ENCODE assay signal across 8 mouse cellular contexts in genomic region chr19:55253570-55254441, GRCm38 (mm10). TPM values are rescaled to one million over a fixed set of nuclear protein-coding genes. Genes with fewer than 3 reads are reported as not detected.
DNase-seq lines count a peak whose midpoint lies in the region; ATAC-seq and TF ChIP-seq lines count a peak whose summit lies in the region.

No protein-coding gene starts in this region.

- H3K27me3 ChIP-seq in embryonic facial prominence, embryonic 14.5 days (replicated peaks; ENCODE audit: control insufficient read depth, insufficient read depth, low read length) = no peaks in the 10 kb centered on the region
- H3K27me3 ChIP-seq in heart, embryonic 10.5 days (ENCODE audit: insufficient read depth, poor library complexity, severe bottlenecking) = no peaks in the 10 kb centered on the region
- no peaks in the 10 kb centered on the region for H3K27me3 ChIP-seq in kidney, embryonic 14.5 days (ENCODE audit: control insufficient read depth, insufficient read depth, low read length)
- H3K27me3 ChIP-seq in liver, adult 2 months (ENCODE audit: control insufficient read depth, insufficient read depth, low read length) = no peaks in the 10 kb centered on the region

- H3K36me3 ChIP-seq in embryonic facial prominence, embryonic 14.5 days (ENCODE audit: control insufficient read depth, insufficient read depth, low read length) = no peaks in the 10 kb centered on the region
- no peaks in the 10 kb centered on the region for H3K36me3 ChIP-seq in heart, embryonic 10.5 days
- no peaks in the 10 kb centered on the region for H3K36me3 ChIP-seq in kidney, embryonic 14.5 days (ENCODE audit: control insufficient read depth, insufficient read depth, low read length)
- H3K36me3 ChIP-seq in liver, adult 2 months (ENCODE audit: control insufficient read depth, insufficient read depth, low read length) = no peaks in the 10 kb centered on the region

- H3K27ac ChIP-seq in embryonic facial prominence, embryonic 14.5 days (replicated peaks; ENCODE audit: low read depth, low read length) = peak overlapping the region; percentile 67
- H3K27ac ChIP-seq in heart, embryonic 10.5 days = peak overlapping the region; percentile 94
- H3K27ac ChIP-seq in kidney, embryonic 14.5 days (ENCODE audit: low read depth, low read length) = peak overlapping the region; percentile 68
- H3K27ac ChIP-seq in liver, adult 2 months (replicated peaks; ENCODE audit: insufficient read depth, low read depth, low read length) = peak overlapping the region; percentile 95

- peak overlapping the region; percentile 58 for H3K4me3 ChIP-seq in embryonic facial prominence, embryonic 14.5 days (ENCODE audit: low read depth, low read length)
- peak overlapping the region; percentile 81 for H3K4me3 ChIP-seq in heart, embryonic 10.5 days
- H3K4me3 ChIP-seq in kidney, embryonic 14.5 days (ENCODE audit: low read length) = peak overlapping the region; percentile 48
- H3K4me3 ChIP-seq in liver, adult 2 months (ENCODE audit: insufficient read depth, low read depth, low read length) = peak overlapping the region; percentile 74

- TF ChIP-seq POLR2A in liver, adult 2 months (IDR thresholded peaks at IDR 0.05; ENCODE audit: extremely low read depth, insufficient read depth, low read length) = peak; percentile 48; the same call in 1 of the 2 replicates

- under 1% methylated on average over 30 of the region's 32 CpGs for WGBS in embryonic facial prominence, embryonic 14.5 days
- under 1% methylated on average over 32 of the region's 32 CpGs for WGBS in heart, embryonic 10.5 days
- WGBS in kidney, embryonic 14.5 days = 0% methylated on average over 32 of the region's 32 CpGs
- under 1% methylated on average over 32 of the region's 32 CpGs for WGBS in liver, adult 2 months

- peaks cover 8% of the 10 kb centered on the region; the same call in 1 of the 2 replicates for H3K79me2 ChIP-seq in liver, adult 2 months (ENCODE audit: control insufficient read depth, insufficient read depth, low read length)

- peak overlapping the region; percentile 76 for H3K9ac ChIP-seq in embryonic facial prominence, embryonic 14.5 days (ENCODE audit: low read depth, low read length)
- peak overlapping the region; percentile 73 for H3K9ac ChIP-seq in kidney, embryonic 14.5 days (ENCODE audit: low read depth, low read length)
- peak overlapping the region; percentile 90 for H3K9ac ChIP-seq in liver, adult 2 months (ENCODE audit: low read depth, low read length)

- TF ChIP-seq CTCF in liver, adult 2 months (IDR thresholded peaks at IDR 0.05; ENCODE audit: low read depth, low read length) = no peak

- peak overlapping the region; percentile 90 for H3K4me2 ChIP-seq in embryonic facial prominence, embryonic 14.5 days (ENCODE audit: low read depth, low read length)
- peak overlapping the region; percentile 55 for H3K4me2 ChIP-seq in kidney, embryonic 14.5 days (replicated peaks; ENCODE audit: low read depth, low read length)

- ATAC-seq in embryonic facial prominence, embryonic 14.5 days (ENCODE audit: low read depth) = peak; percentile 65
- ATAC-seq in kidney, embryonic 14.5 days (ENCODE audit: low FRiP score, low TSS enrichment) = peak; percentile 67

- no peaks in the 10 kb centered on the region for H3K9me3 ChIP-seq in embryonic facial prominence, embryonic 14.5 days (ENCODE audit: control insufficient read depth, low read length)
- no peaks in the 10 kb centered on the region for H3K9me3 ChIP-seq in heart, embryonic 10.5 days
- H3K9me3 ChIP-seq in kidney, embryonic 14.5 days (ENCODE audit: control insufficient read depth, low read length) = no peaks in the 10 kb centered on the region

- no peaks in the 10 kb centered on the region; the same call in 1 of the 2 replicates for H3K4me1 ChIP-seq in embryonic facial prominence, embryonic 14.5 days (ENCODE audit: control insufficient read depth, insufficient read depth, low read length)
- H3K4me1 ChIP-seq in heart, embryonic 10.5 days = peaks cover 28% of the 10 kb centered on the region
- no peaks in the 10 kb centered on the region for H3K4me1 ChIP-seq in kidney, embryonic 14.5 days (ENCODE audit: control insufficient read depth, insufficient read depth, low read length)
- peaks cover 30% of the 10 kb centered on the region for H3K4me1 ChIP-seq in liver, adult 2 months (ENCODE audit: control insufficient read depth, insufficient read depth, low read length)

- DNase-seq in B cell, adult 2 months = peak; percentile 55 to 60
- DNase-seq in adrenal gland, postnatal 4 days (ENCODE audit: low spot score in 2 of 2) = peak; percentile 38 to 42
- DNase-seq in embryonic facial prominence, embryonic 14.5 days (ENCODE audit: low spot score) = peak; percentile 77
- peak; percentile 84 for DNase-seq in heart, embryonic 10.5 days (ENCODE audit: low spot score)
- DNase-seq in liver, adult 2 months (ENCODE audit: extremely low read depth, low read depth, low spot score) = peak; percentile 75
- peak; percentile 33 to 64 for DNase-seq in monocyte, adult 2 months (ENCODE audit: low read depth in 1 of 2, low spot score in 2 of 2)
- peak; percentile 65 to 66 for DNase-seq in spleen, postnatal 10 days (ENCODE audit: low spot score in 2 of 2)

RNA-seq across cellular contexts. Expression of gene Acsl5, which starts 2.1 kb away (rescaled TPM):
- total RNA-seq in adrenal gland, postnatal 4 days (2021) = 10 to 100 TPM; 55.7 to 89.0 TPM
- 31.0 and 36.4 TPM in 2 replicates for polyA plus RNA-seq in embryonic facial prominence, embryonic 14.5 days (2014; fragmentation: Nextera tagmentation; extraction: Ambion mirVana)
- polyA plus RNA-seq in heart, embryonic 10.5 days (2016; fragmentation: Nextera tagmentation; extraction: Ambion mirVana) = 33.7 and 42.3 TPM in 2 replicates
- polyA plus RNA-seq in kidney, embryonic 14.5 days (2014; fragmentation: Nextera tagmentation; extraction: Ambion mirVana) = 26.3 and 38.1 TPM in 2 replicates
- 1,037 and 1,190 TPM in 2 replicates for total RNA-seq in liver, adult 2 months (2014; rRNA removed)
- 206 and 249 TPM in 2 replicates for polyA plus RNA-seq in liver, adult 2 months (2012; rRNA removed)

RNA-seq across cellular contexts. Expression of gene Gucy2g, which starts 12.8 kb away (rescaled TPM):
- total RNA-seq in adrenal gland, postnatal 4 days (2021) = under 1 TPM in 1 of 2 experiments, not detected in 1; 0.08 TPM
- polyA plus RNA-seq in embryonic facial prominence, embryonic 14.5 days (2014; fragmentation: Nextera tagmentation; extraction: Ambion mirVana) = 0.06 TPM in 1 of 2 replicates, not detected in the other
- polyA plus RNA-seq in heart, embryonic 10.5 days (2016; fragmentation: Nextera tagmentation; extraction: Ambion mirVana) = 0.04 TPM in 1 of 2 replicates, not detected in the other
- 0.05 TPM in 1 of 2 replicates, not detected in the other for polyA plus RNA-seq in kidney, embryonic 14.5 days (2014; fragmentation: Nextera tagmentation; extraction: Ambion mirVana)
- total RNA-seq in liver, adult 2 months (2014; rRNA removed) = not detected in 2 replicates
- 0.04 TPM in 2 replicates for polyA plus RNA-seq in liver, adult 2 months (2012; rRNA removed)

Comparison
In these comparisons a context has a peak if more than half of its experiments do, and no peak if none do; other contexts are left out.
1. Peak in every context shown above with its lines: DNase-seq, ATAC-seq, H3K4me3 ChIP-seq and H3K27ac ChIP-seq.